Mouse (Mus musculus) bone marrow macrophage, adult 2 months (primary cell): Measurements from ENCODE around the gene Pnpt1.

Experiments
- CTCF ChIP-seq: IDR thresholded peaks from 2 replicates; pipeline ENCODE4 v1.5.1; 2012; ENCODE audit warnings: low read depth, mild to moderate bottlenecking, low read length, moderate library complexity
- POLR2A ChIP-seq: IDR thresholded peaks from 2 replicates; pipeline ENCODE4 v1.6.1; 2012; ENCODE audit warnings: mild to moderate bottlenecking, low read depth, low read length, borderline replicate concordance

GRCm38 (mm10) chr11:29163569-29163968 lies 33.0 kb downstream of the Pnpt1 start:
- TF ChIP-seq POLR2A, result no peak
- no peak for TF ChIP-seq CTCF
